Comparison of ENCODE assay signal across 10 mouse cellular contexts in genomic region chr16:90524393-90524792, GRCm38 (mm10).
"Had no signal": no experiment of that assay in that cellular context is flagged by ENCODE, and none has a peak within 500 bp of the region (broad histone marks: within the 10 kb centered on the region; RNA-seq: fewer than 3 reads in every experiment).

No protein-coding gene starts in this region.

- H3K9me3 ChIP-seq: intestine, embryonic 15.5 days; midbrain, embryonic 15.5 days had no signal

- H3K4me3 ChIP-seq: intestine, embryonic 15.5 days; midbrain, embryonic 15.5 days had no signal

- H3K27me3 ChIP-seq: intestine, embryonic 15.5 days; midbrain, embryonic 15.5 days had no signal

- H3K27ac ChIP-seq: intestine, embryonic 15.5 days; liver, embryonic 14.5 days; midbrain, embryonic 15.5 days had no signal

- ATAC-seq: intestine, embryonic 15.5 days; midbrain, embryonic 15.5 days had no signal

- H3K4me2 ChIP-seq: intestine, embryonic 15.5 days; midbrain, embryonic 15.5 days had no signal

- H3K36me3 ChIP-seq: intestine, embryonic 15.5 days; midbrain, embryonic 15.5 days had no signal

- DNase-seq: kidney, adult 18-20 months; kidney, postnatal 10 days; lung, adult 18-20 months; right cerebral cortex, adult 18-20 months; right cerebral cortex, postnatal 25 days; thymus, adult 18-20 months; thymus, postnatal 14 days had no signal

- H3K9ac ChIP-seq: intestine, embryonic 15.5 days; liver, embryonic 14.5 days; midbrain, embryonic 15.5 days had no signal
